Mouse (Mus musculus): ENCODE results near the gene Psg16. TPM values are rescaled to one million over a fixed set of nuclear protein-coding genes. Genes with fewer than 3 reads are reported as not detected.

Psg16 gene
- polyA plus RNA-seq, 1 experiment from 2014 or later = 0.11 TPM

- Histone ChIP-seq H3K27ac (replicated peaks; ENCODE audit: low read depth, low read length) (peak overlapping the region; percentile 78), H3K9me3 (replicated peaks; ENCODE audit: control insufficient read depth, low read length) (no peaks in the 10 kb centered on the region; the same call in 1 of the 2 replicates), H3K27me3 (ENCODE audit: control insufficient read depth, insufficient read depth, low read length) (no peaks in the 10 kb centered on the region), H3K9ac (replicated peaks; ENCODE audit: low read length) (no peak overlapping the region; the same call in 1 of the 2 replicates), H3K4me2 (ENCODE audit: low read depth, low read length) (peak overlapping the region; percentile 32; the same call in 1 of the 2 replicates), H3K4me1 (ENCODE audit: control insufficient read depth, insufficient read depth, low read length) (peaks cover 14% of the 10 kb centered on the region), H3K36me3 (replicated peaks; ENCODE audit: control insufficient read depth, insufficient read depth, low read depth, low read length) (no peaks in the 10 kb centered on the region), H3K4me3 (ENCODE audit: low read depth, low read length) (no peak overlapping the region)
- WGBS = 72% methylated on average over 8 of the region's 8 CpGs
- no peak for DNase-seq (ENCODE audit: low spot score)
- ATAC-seq (replicated peaks; ENCODE audit: insufficient number of reproducible peaks, low FRiP score, low TSS enrichment, low read depth) = no peak
Measured at GRCm38 (mm10) chr7:17058816-17059462, 14.9 kb upstream of the Psg16 start.

GRCm38 (mm10) chr7:17059463-17059844 is 14.4 kb upstream of the Psg16 start:
- H3K36me3 ChIP-seq (replicated peaks; ENCODE audit: control insufficient read depth, insufficient read depth, low read depth, low read length) = no peaks in the 10 kb centered on the region
- no peak overlapping the region for H3K4me3 ChIP-seq (ENCODE audit: low read depth, low read length)
- no peak overlapping the region for H3K4me2 ChIP-seq (ENCODE audit: low read depth, low read length)
- ATAC-seq (replicated peaks; ENCODE audit: insufficient number of reproducible peaks, low FRiP score, low TSS enrichment, low read depth) (no peak), DNase-seq (ENCODE audit: low spot score) (no peak)
- no peak overlapping the region for H3K27ac ChIP-seq (replicated peaks; ENCODE audit: low read depth, low read length)
- 85% methylated on average over 3 of the region's 3 CpGs for WGBS
- H3K9me3 ChIP-seq (replicated peaks; ENCODE audit: control insufficient read depth, low read length) = no peaks in the 10 kb centered on the region; the same call in 1 of the 2 replicates
- no peaks in the 10 kb centered on the region for H3K27me3 ChIP-seq (ENCODE audit: control insufficient read depth, insufficient read depth, low read length)
- no peak overlapping the region for H3K9ac ChIP-seq (replicated peaks; ENCODE audit: low read length)
- H3K4me1 ChIP-seq (ENCODE audit: control insufficient read depth, insufficient read depth, low read length) = peaks cover 14% of the 10 kb centered on the region

GRCm38 (mm10) chr7:17060031-17060781 is 13.6 kb upstream of the Psg16 start:
- H3K4me1 ChIP-seq (ENCODE audit: control insufficient read depth, insufficient read depth, low read length) = peaks cover 14% of the 10 kb centered on the region
- no peak overlapping the region for H3K4me2 ChIP-seq (ENCODE audit: low read depth, low read length)
- H3K9ac ChIP-seq (replicated peaks; ENCODE audit: low read length) = no peak overlapping the region; the same call in 1 of the 2 replicates
- H3K4me3 ChIP-seq (ENCODE audit: low read depth, low read length) = no peak overlapping the region
- 65% methylated on average over 9 of the region's 9 CpGs for WGBS
- ATAC-seq (replicated peaks; ENCODE audit: insufficient number of reproducible peaks, low FRiP score, low TSS enrichment, low read depth) = no peak
- H3K36me3 ChIP-seq (replicated peaks; ENCODE audit: control insufficient read depth, insufficient read depth, low read depth, low read length) = no peaks in the 10 kb centered on the region
- no peak overlapping the region for H3K27ac ChIP-seq (replicated peaks; ENCODE audit: low read depth, low read length)
- H3K27me3 ChIP-seq (ENCODE audit: control insufficient read depth, insufficient read depth, low read length) = no peaks in the 10 kb centered on the region
- no peak for DNase-seq (ENCODE audit: low spot score)
- H3K9me3 ChIP-seq (replicated peaks; ENCODE audit: control insufficient read depth, low read length) = no peaks in the 10 kb centered on the region; the same call in 1 of the 2 replicates

GRCm38 (mm10) chr7:17060782-17061605 is 12.8 kb upstream of the Psg16 start:
- Histone ChIP-seq H3K36me3 (replicated peaks; ENCODE audit: control insufficient read depth, insufficient read depth, low read depth, low read length) (no peaks in the 10 kb centered on the region), H3K9ac (replicated peaks; ENCODE audit: low read length) (no peak overlapping the region), H3K9me3 (replicated peaks; ENCODE audit: control insufficient read depth, low read length) (no peaks in the 10 kb centered on the region; the same call in 1 of the 2 replicates), H3K4me1 (ENCODE audit: control insufficient read depth, insufficient read depth, low read length) (peaks cover 14% of the 10 kb centered on the region), H3K27me3 (ENCODE audit: control insufficient read depth, insufficient read depth, low read length) (no peaks in the 10 kb centered on the region), H3K4me3 (ENCODE audit: low read depth, low read length) (no peak overlapping the region), H3K27ac (replicated peaks; ENCODE audit: low read depth, low read length) (no peak overlapping the region), H3K4me2 (ENCODE audit: low read depth, low read length) (no peak overlapping the region)
- 77% methylated on average over 22 of the region's 22 CpGs for WGBS
- ATAC-seq (replicated peaks; ENCODE audit: insufficient number of reproducible peaks, low FRiP score, low TSS enrichment, low read depth) (no peak), DNase-seq (ENCODE audit: low spot score) (no peak)

- Histone ChIP-seq H3K36me3 (replicated peaks; ENCODE audit: control insufficient read depth, insufficient read depth, low read depth, low read length) (no peaks in the 10 kb centered on the region), H3K4me3 (ENCODE audit: low read depth, low read length) (peak within 1 kb of the TSS; percentile 47), H3K4me1 (ENCODE audit: control insufficient read depth, insufficient read depth, low read length) (peaks cover 8% of the 10 kb centered on the region), H3K9ac (replicated peaks; ENCODE audit: low read length) (peak within 1 kb of the TSS; percentile 53), H3K27me3 (ENCODE audit: control insufficient read depth, insufficient read depth, low read length) (no peaks in the 10 kb centered on the region), H3K4me2 (ENCODE audit: low read depth, low read length) (peak within 1 kb of the TSS; percentile 68), H3K9me3 (replicated peaks; ENCODE audit: control insufficient read depth, low read length) (no peaks in the 10 kb centered on the region), H3K27ac (replicated peaks; ENCODE audit: low read depth, low read length) (no peak within 1 kb of the TSS)
- DNase-seq (ENCODE audit: low spot score) (peak; percentile 92), ATAC-seq (replicated peaks; ENCODE audit: insufficient number of reproducible peaks, low FRiP score, low TSS enrichment, low read depth) (peak; percentile 84)
- WGBS = 2% methylated on average over 15 of the region's 15 CpGs
Measured at GRCm38 (mm10) chr7:17062389-17062788, 11.5 kb upstream of the Psg16 start, which contains the start of gene Hif3a. TSS of gene Hif3a (minus strand) at chr7:17062427.

- ATAC-seq (replicated peaks; ENCODE audit: insufficient number of reproducible peaks, low FRiP score, low TSS enrichment, low read depth) (peak; percentile 16; the same call in 1 of the 2 replicates), DNase-seq (ENCODE audit: low spot score) (no peak)
- H3K36me3 ChIP-seq (replicated peaks; ENCODE audit: control insufficient read depth, insufficient read depth, low read depth, low read length) = no peaks in the 10 kb centered on the region
Measured at GRCm38 (mm10) chr7:17062845-17063244, 11.0 kb upstream of the Psg16 start.

GRCm38 (mm10) chr7:17065620-17066019 is 8.2 kb upstream of the Psg16 start:
- H3K4me1 ChIP-seq (ENCODE audit: control insufficient read depth, insufficient read depth, low read length) = no peaks in the 10 kb centered on the region
- no peak overlapping the region for H3K27ac ChIP-seq (replicated peaks; ENCODE audit: low read depth, low read length)
- H3K36me3 ChIP-seq (replicated peaks; ENCODE audit: control insufficient read depth, insufficient read depth, low read depth, low read length) = no peaks in the 10 kb centered on the region
- ATAC-seq (replicated peaks; ENCODE audit: insufficient number of reproducible peaks, low FRiP score, low TSS enrichment, low read depth) = no peak
- H3K9ac ChIP-seq (replicated peaks; ENCODE audit: low read length) = no peak overlapping the region
- 77% methylated on average over 9 of the region's 9 CpGs for WGBS
- no peaks in the 10 kb centered on the region for H3K9me3 ChIP-seq (replicated peaks; ENCODE audit: control insufficient read depth, low read length)
- H3K27me3 ChIP-seq (ENCODE audit: control insufficient read depth, insufficient read depth, low read length) = no peaks in the 10 kb centered on the region
- H3K4me2 ChIP-seq (ENCODE audit: low read depth, low read length) = no peak overlapping the region
- no peak overlapping the region for H3K4me3 ChIP-seq (ENCODE audit: low read depth, low read length)
- no peak for DNase-seq (ENCODE audit: low spot score)

More at GRCm38 (mm10) chr7:17062845-17063244, 11.0 kb upstream of the Psg16 start:
- Histone ChIP-seq H3K9me3 (replicated peaks; ENCODE audit: control insufficient read depth, low read length) (no peaks in the 10 kb centered on the region), H3K4me3 (ENCODE audit: low read depth, low read length) (peak overlapping the region; percentile 47), H3K27me3 (ENCODE audit: control insufficient read depth, insufficient read depth, low read length) (no peaks in the 10 kb centered on the region), H3K27ac (replicated peaks; ENCODE audit: low read depth, low read length) (no peak overlapping the region), H3K9ac (replicated peaks; ENCODE audit: low read length) (no peak overlapping the region; the same call in 1 of the 2 replicates), H3K4me1 (ENCODE audit: control insufficient read depth, insufficient read depth, low read length) (peaks cover 6% of the 10 kb centered on the region), H3K4me2 (ENCODE audit: low read depth, low read length) (peak overlapping the region; percentile 68)
- 18% methylated on average over 11 of the region's 11 CpGs for WGBS
